Mouse (Mus musculus) yolk sac, embryonic 10.5 days (tissue): ENCODE results near the gene Vps13a.
A peak's percentile ranks its signal among the peaks of the same experiment; 100 is the strongest.
"Not testable (repeated sequence)": the region's sequence is repeated elsewhere in the genome, so short reads cannot be mapped to it uniquely, and the experiment has no call there.

Experiments used
- DNase-seq: peaks from one replicate; pipeline ENCODE4 v3.0.0-alpha.2; 2017; ENCODE audit warnings: low spot score

Vps13a gene

GRCm38 (mm10) chr19:16780790-16781384 lies at the start of gene Vps13a:
Gene Vps13a (minus strand): TSS chr19:16780933.
- peak; percentile 93 for DNase-seq

GRCm38 (mm10) chr19:16827657-16828056 lies 46.9 kb upstream of the Vps13a start:
- DNase-seq: no peak

- DNase-seq: no peak
Measured at GRCm38 (mm10) chr19:16825228-16825627, 44.5 kb upstream of the Vps13a start.

GRCm38 (mm10) chr19:16814848-16815247 lies 34.1 kb upstream of the Vps13a start:
- no peak for DNase-seq

- no peak for DNase-seq
Measured at GRCm38 (mm10) chr19:16813306-16813705, 32.6 kb upstream of the Vps13a start.

GRCm38 (mm10) chr19:16812072-16812608 lies 31.4 kb upstream of the Vps13a start:
- DNase-seq: no peak

GRCm38 (mm10) chr19:16805102-16805501 lies 24.4 kb upstream of the Vps13a start:
- DNase-seq: no peak

- no peak for DNase-seq
Measured at GRCm38 (mm10) chr19:16804578-16804977, 23.8 kb upstream of the Vps13a start.

- no peak for DNase-seq
Measured at GRCm38 (mm10) chr19:16802707-16803106, 22.0 kb upstream of the Vps13a start.

GRCm38 (mm10) chr19:16802123-16802522 lies 21.4 kb upstream of the Vps13a start:
- no peak for DNase-seq

- no peak for DNase-seq
Measured at GRCm38 (mm10) chr19:16797923-16798322, 17.2 kb upstream of the Vps13a start.

- not testable (repeated sequence) for DNase-seq
Measured at GRCm38 (mm10) chr19:16794486-16794885, 13.8 kb upstream of the Vps13a start.

- DNase-seq: no peak
Measured at GRCm38 (mm10) chr19:16789930-16790329, 9.2 kb upstream of the Vps13a start.

- no peak for DNase-seq
Measured at GRCm38 (mm10) chr19:16784879-16785278, 4.1 kb upstream of the Vps13a start.

- DNase-seq: no peak
Measured at GRCm38 (mm10) chr19:16781406-16782019, 780 bp upstream of the Vps13a start.

GRCm38 (mm10) chr19:16780251-16780783 lies 416 bp downstream of the Vps13a start:
- peak; percentile 37 for DNase-seq

- DNase-seq: no peak
Measured at GRCm38 (mm10) chr19:16779786-16780185, 947 bp downstream of the Vps13a start.

- no peak for DNase-seq
Measured at GRCm38 (mm10) chr19:16779281-16779680, 1.5 kb downstream of the Vps13a start.

GRCm38 (mm10) chr19:16778578-16778977 lies 2.2 kb downstream of the Vps13a start:
- DNase-seq: no peak

- DNase-seq: no peak
Measured at GRCm38 (mm10) chr19:16777901-16778300, 2.8 kb downstream of the Vps13a start.

GRCm38 (mm10) chr19:16777391-16777790 lies 3.3 kb downstream of the Vps13a start:
- not testable (repeated sequence) for DNase-seq

GRCm38 (mm10) chr19:16773237-16774016 lies 7.3 kb downstream of the Vps13a start:
- DNase-seq: no peak

- DNase-seq: no peak
Measured at GRCm38 (mm10) chr19:16767407-16767806, 13.3 kb downstream of the Vps13a start.
